Mouse (Mus musculus) C2C12 (cell line): ENCODE data around the gene Dram1.

Experiments used
- CEBPB ChIP-seq: IDR thresholded peaks from one replicate; pipeline ENCODE4 v1.6.1; 2011; ENCODE audit warnings: low read depth, mild to moderate bottlenecking, control low read depth, moderate library complexity
- CTCF ChIP-seq: IDR thresholded peaks from one replicate; pipeline ENCODE4 v1.5.1; 2011; ENCODE audit not compliant: control insufficient read depth, insufficient read depth, insufficient read length
- MAX ChIP-seq: IDR thresholded peaks from one replicate; pipeline ENCODE4 v1.6.1; 2011; ENCODE audit warnings: mild to moderate bottlenecking, control low read depth
- MYOD1 ChIP-seq: IDR thresholded peaks from one replicate; pipeline ENCODE4 v1.6.1; 2011; ENCODE audit warnings: low read depth; ENCODE audit not compliant: control insufficient read depth, insufficient read length
- MYOG ChIP-seq: IDR thresholded peaks from one replicate; pipeline ENCODE4 v1.6.1; 2011; ENCODE audit not compliant: control insufficient read depth, insufficient read length; ENCODE audit errors: extremely low read depth
- USF1 ChIP-seq: IDR thresholded peaks from one replicate; pipeline ENCODE4 v1.6.1; 2011; ENCODE audit warnings: low read depth, mild to moderate bottlenecking, control low read depth, moderate library complexity

DNA sequence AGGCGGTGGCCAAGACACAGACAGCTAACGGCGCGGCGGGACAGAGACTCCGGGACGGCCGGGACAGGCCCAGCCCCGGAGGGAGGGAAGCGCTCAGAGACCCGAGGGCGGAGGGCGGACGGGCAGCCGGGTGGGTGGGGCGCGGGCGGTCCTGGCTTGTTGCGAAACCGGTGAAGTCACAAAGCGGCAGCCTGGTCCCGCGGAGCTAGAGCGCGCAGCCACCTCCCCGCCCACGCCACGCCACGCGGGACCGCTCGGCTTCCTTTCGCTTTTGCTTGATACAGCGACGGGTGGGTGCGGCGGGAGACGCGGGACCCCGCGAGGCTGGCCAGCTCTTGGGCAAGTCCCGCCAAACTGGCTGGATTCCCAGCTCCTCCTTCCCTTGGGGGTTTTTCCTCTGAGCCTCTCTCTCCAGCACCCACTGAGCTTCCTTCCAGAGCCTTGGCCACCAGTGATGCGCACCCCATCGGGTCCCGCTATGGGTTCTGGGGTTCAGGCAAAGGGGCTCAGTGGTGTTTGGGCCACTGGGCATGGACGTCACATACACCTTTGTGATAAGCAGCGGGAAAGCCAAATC lies 21.8 kb downstream of the Dram1 start:
- TF ChIP-seq CTCF (no peak), MAX (no peak), CEBPB (peak; percentile 92), USF1 (no peak), MYOD1 (no peak), MYOG (no peak)
